Mouse (Mus musculus) liver, adult 2 months (tissue): ENCODE measurements around the gene Arid5a.
A peak's percentile ranks its signal among the peaks of the same experiment; 100 is the strongest.

ENCODE experiments used
- CTCF ChIP-seq: fragments of 200-500 bp; IDR thresholded peaks from 2 replicates; pipeline ENCODE4 v1.5.1; 2011; ENCODE audit warnings: low read depth, low read length, control low read depth
- POLR2A ChIP-seq: fragments of 200-500 bp; IDR thresholded peaks from 2 replicates; pipeline ENCODE4 v1.6.1; 2011; ENCODE audit warnings: low read length, control low read depth; ENCODE audit not compliant: insufficient read depth; ENCODE audit errors: extremely low read depth

- no peak for TF ChIP-seq CTCF
- peak; percentile 39; the same call in 1 of the 2 replicates for TF ChIP-seq POLR2A
These were observed 34.2 kb upstream of the Arid5a start for GRCm38 (mm10) chr1:36273288-36273687.
